Mouse (Mus musculus): ENCODE results near the gene Nhlh1. TPM values are rescaled to one million over a fixed set of nuclear protein-coding genes. Genes with fewer than 3 reads are reported as not detected.
A peak's percentile ranks its signal among the peaks of the same experiment; 100 is the strongest.

Gene Nhlh1
- polyA plus RNA-seq (2012; rRNA removed), result not detected in 2 replicates

DNA sequence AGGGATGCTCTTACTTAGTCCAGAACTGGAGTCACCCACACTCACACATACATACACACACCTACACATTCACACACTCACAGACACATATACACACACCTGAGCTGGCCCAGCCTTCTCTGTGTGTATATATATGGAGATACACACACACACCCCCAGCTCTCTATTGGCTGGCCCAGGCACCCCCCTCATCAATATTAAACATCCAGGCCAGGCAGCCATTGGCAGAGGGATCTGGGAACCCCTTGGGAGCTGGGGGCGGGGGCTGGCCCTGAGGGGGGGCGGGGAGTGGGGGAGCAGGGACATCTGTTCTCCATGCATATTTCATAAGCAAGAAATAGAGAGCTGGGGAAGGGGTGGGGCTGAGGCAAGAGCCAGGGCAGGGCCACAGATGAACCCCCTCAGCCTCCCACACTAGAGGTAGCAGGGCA, at the start of gene Nhlh1:
Gene Nhlh1, minus strand, starts transcription at position 83 of the 431 bp plus-strand sequence.
- Histone ChIP-seq H3K4me3 (ENCODE audit: insufficient read depth, low read depth, low read length) (no peak within 1 kb of the TSS), H3K27me3 (replicated peaks; ENCODE audit: control insufficient read depth, insufficient read depth, low read length) (0 out of 2 replicates have a peak, but pooled peaks cover 2% of the 10 kb centered on the region), H3K27ac (ENCODE audit: insufficient read depth, low read depth, low read length) (no peak within 1 kb of the TSS), H3K36me3 (ENCODE audit: control insufficient read depth, insufficient read depth, low read length) (no peaks in the 10 kb centered on the region), H3K4me1 (ENCODE audit: control insufficient read depth, insufficient read depth, low read length) (peaks cover 4% of the 10 kb centered on the region; the same call in 1 of the 2 replicates)
- WGBS, result 69% methylated on average over 2 of the region's 2 CpGs
- no peak for DNase-seq
- TF ChIP-seq CTCF (conservative IDR thresholded peaks at IDR 0.05; ENCODE audit: insufficient read depth, insufficient read length, low read depth, low read length) (no peak), POLR2A (IDR thresholded peaks at IDR 0.05; ENCODE audit: low read depth, low read length) (no peak)

- Histone ChIP-seq H3K36me3 (ENCODE audit: control insufficient read depth, insufficient read depth, low read length) (peaks cover 32% of the 10 kb centered on the region), H3K4me1 (ENCODE audit: control insufficient read depth, insufficient read depth, low read length) (no peaks in the 10 kb centered on the region; the same call in 1 of the 2 replicates), H3K27ac (ENCODE audit: insufficient read depth, low read depth, low read length) (no peak overlapping the region), H3K4me3 (ENCODE audit: insufficient read depth, low read depth, low read length) (no peak overlapping the region), H3K27me3 (replicated peaks; ENCODE audit: control insufficient read depth, insufficient read depth, low read length) (no peaks in the 10 kb centered on the region)
- TF ChIP-seq CTCF (conservative IDR thresholded peaks at IDR 0.05; ENCODE audit: insufficient read depth, insufficient read length, low read depth, low read length) (no peak), POLR2A (IDR thresholded peaks at IDR 0.05; ENCODE audit: low read depth, low read length) (no peak)
- WGBS, result 60% methylated on average over 11 of the region's 11 CpGs
- peak; percentile 23 for DNase-seq
Observed at GRCm38 (mm10) chr1:172105101-172105500, 47.7 kb upstream of the Nhlh1 start.

DNA sequence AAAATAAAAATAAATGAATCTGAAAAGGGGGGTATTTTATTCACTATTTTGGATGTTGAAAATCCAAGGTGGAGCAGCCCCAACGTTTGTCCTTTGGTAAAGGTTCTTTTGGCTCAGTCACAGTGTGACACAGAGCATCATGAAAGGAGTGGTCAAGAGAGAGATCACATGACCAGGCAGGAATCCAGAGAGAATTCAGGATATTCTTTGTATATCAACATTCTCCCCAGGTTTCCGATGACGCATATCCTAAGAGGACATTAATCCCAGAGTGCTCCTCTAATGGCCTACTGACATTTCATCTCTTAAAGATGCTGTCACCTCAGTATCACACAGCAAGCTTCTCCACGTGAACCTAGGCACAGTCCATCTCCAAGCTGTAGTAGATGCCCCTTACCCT, 46.2 kb upstream of the Nhlh1 start:
- DNase-seq, result no peak
- Histone ChIP-seq H3K4me3 (ENCODE audit: insufficient read depth, low read depth, low read length) (no peak overlapping the region), H3K36me3 (ENCODE audit: control insufficient read depth, insufficient read depth, low read length) (peaks cover 24% of the 10 kb centered on the region), H3K4me1 (ENCODE audit: control insufficient read depth, insufficient read depth, low read length) (no peaks in the 10 kb centered on the region; the same call in 1 of the 2 replicates), H3K27ac (ENCODE audit: insufficient read depth, low read depth, low read length) (no peak overlapping the region), H3K27me3 (replicated peaks; ENCODE audit: control insufficient read depth, insufficient read depth, low read length) (no peaks in the 10 kb centered on the region)
- TF ChIP-seq POLR2A (IDR thresholded peaks at IDR 0.05; ENCODE audit: low read depth, low read length) (no peak), CTCF (conservative IDR thresholded peaks at IDR 0.05; ENCODE audit: insufficient read depth, insufficient read length, low read depth, low read length) (no peak)
- 76% methylated on average over 4 of the region's 4 CpGs for WGBS

GRCm38 (mm10) chr1:172099325-172100033, 42.1 kb upstream of the Nhlh1 start:
- Histone ChIP-seq H3K27me3 (replicated peaks; ENCODE audit: control insufficient read depth, insufficient read depth, low read length) (no peaks in the 10 kb centered on the region), H3K4me3 (ENCODE audit: insufficient read depth, low read depth, low read length) (no peak overlapping the region), H3K36me3 (ENCODE audit: control insufficient read depth, insufficient read depth, low read length) (peaks cover 19% of the 10 kb centered on the region), H3K27ac (ENCODE audit: insufficient read depth, low read depth, low read length) (no peak overlapping the region), H3K4me1 (ENCODE audit: control insufficient read depth, insufficient read depth, low read length) (peaks cover 7% of the 10 kb centered on the region)
- TF ChIP-seq CTCF (conservative IDR thresholded peaks at IDR 0.05; ENCODE audit: insufficient read depth, insufficient read length, low read depth, low read length) (no peak), POLR2A (IDR thresholded peaks at IDR 0.05; ENCODE audit: low read depth, low read length) (no peak)
- 30% methylated on average over 6 of the region's 6 CpGs for WGBS
- peak; percentile 95 for DNase-seq

DNA sequence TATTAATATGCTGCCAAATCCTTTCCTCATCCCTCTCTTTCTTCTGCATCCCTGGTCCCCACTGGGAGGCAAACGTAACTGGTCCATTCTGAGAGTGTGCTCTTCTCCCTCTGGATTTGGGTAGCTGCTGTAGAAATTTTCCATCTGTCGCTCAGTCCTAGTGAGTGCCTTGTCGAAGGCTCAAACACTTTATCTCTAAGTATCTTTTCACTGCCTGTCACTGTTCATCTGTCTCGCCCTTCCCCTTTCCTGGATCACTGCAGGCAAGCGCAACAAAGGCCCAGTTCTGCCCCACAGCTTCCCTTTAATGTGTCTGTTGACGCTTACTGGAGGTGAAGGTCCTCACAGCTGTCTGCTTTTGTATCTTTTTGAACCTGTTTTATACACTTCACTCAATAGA, 37.8 kb upstream of the Nhlh1 start:
- peaks cover 16% of the 10 kb centered on the region for H3K4me1 ChIP-seq (ENCODE audit: control insufficient read depth, insufficient read depth, low read length)
- no peak overlapping the region for H3K4me3 ChIP-seq (ENCODE audit: insufficient read depth, low read depth, low read length)
- H3K27me3 ChIP-seq (replicated peaks; ENCODE audit: control insufficient read depth, insufficient read depth, low read length), result no peaks in the 10 kb centered on the region
- no peak for DNase-seq
- TF ChIP-seq POLR2A (IDR thresholded peaks at IDR 0.05; ENCODE audit: low read depth, low read length) (no peak), CTCF (conservative IDR thresholded peaks at IDR 0.05; ENCODE audit: insufficient read depth, insufficient read length, low read depth, low read length) (no peak)
- 39% methylated on average over 6 of the region's 6 CpGs for WGBS
- H3K27ac ChIP-seq (ENCODE audit: insufficient read depth, low read depth, low read length), result 0 out of 2 replicates have a peak overlapping the region, but pooled peaks have one; percentile 71
- peaks cover 14% of the 10 kb centered on the region for H3K36me3 ChIP-seq (ENCODE audit: control insufficient read depth, insufficient read depth, low read length)

DNA sequence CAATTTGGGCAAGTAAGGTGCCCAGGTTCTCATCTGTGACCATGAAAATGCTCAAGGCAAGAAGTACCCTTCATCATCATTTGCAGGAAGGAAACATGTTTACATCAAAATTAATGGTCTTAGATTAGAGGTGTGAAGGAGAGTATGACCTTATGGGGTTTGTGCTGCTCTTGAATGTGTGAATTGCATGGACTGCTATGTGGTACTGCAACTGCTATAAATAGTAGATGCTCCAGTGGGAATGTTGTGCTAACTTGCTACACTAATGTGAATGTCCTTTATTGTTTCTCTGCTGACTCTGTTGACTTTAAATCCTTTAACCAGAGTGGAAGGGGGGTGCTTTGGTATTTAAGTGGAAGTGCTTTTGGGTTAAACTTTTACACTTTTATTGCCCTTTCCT, 36.9 kb upstream of the Nhlh1 start:
- Histone ChIP-seq H3K27ac (ENCODE audit: insufficient read depth, low read depth, low read length) (peak overlapping the region; percentile 50), H3K4me3 (ENCODE audit: insufficient read depth, low read depth, low read length) (no peak overlapping the region), H3K4me1 (ENCODE audit: control insufficient read depth, insufficient read depth, low read length) (peaks cover 16% of the 10 kb centered on the region), H3K36me3 (ENCODE audit: control insufficient read depth, insufficient read depth, low read length) (peaks cover 18% of the 10 kb centered on the region), H3K27me3 (replicated peaks; ENCODE audit: control insufficient read depth, insufficient read depth, low read length) (no peaks in the 10 kb centered on the region)
- no peak for TF ChIP-seq CTCF (conservative IDR thresholded peaks at IDR 0.05; ENCODE audit: insufficient read depth, insufficient read length, low read depth, low read length)
- no peak for TF ChIP-seq POLR2A (IDR thresholded peaks at IDR 0.05; ENCODE audit: low read depth, low read length)
- DNase-seq, result peak; percentile 46

DNA sequence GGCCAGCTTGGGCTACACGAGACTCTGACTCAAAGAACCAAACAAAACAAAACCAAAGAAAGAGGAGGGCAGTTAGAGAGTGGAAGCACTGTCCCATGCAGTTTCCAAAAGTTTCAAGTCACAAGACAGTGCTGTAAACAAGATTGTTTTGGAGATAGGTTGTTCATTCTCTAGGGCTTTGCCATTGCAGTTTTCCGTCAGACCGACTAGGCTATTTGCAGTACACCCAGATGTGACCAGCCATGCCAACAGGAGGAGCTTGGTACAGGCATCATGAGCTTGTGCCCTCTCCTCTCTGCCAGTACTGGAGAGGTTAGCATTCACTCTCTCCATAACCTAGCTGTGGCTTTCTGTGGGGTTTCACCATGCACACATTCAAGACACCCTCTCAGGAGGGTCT, 36.1 kb upstream of the Nhlh1 start:
- no peak overlapping the region for H3K4me3 ChIP-seq (ENCODE audit: insufficient read depth, low read depth, low read length)
- H3K27me3 ChIP-seq (replicated peaks; ENCODE audit: control insufficient read depth, insufficient read depth, low read length), result no peaks in the 10 kb centered on the region
- H3K27ac ChIP-seq (ENCODE audit: insufficient read depth, low read depth, low read length), result peak overlapping the region; percentile 50
- peaks cover 16% of the 10 kb centered on the region for H3K4me1 ChIP-seq (ENCODE audit: control insufficient read depth, insufficient read depth, low read length)
- WGBS, result 34% methylated on average over 3 of the region's 3 CpGs
- peak; percentile 85 for DNase-seq
- TF ChIP-seq POLR2A (IDR thresholded peaks at IDR 0.05; ENCODE audit: low read depth, low read length) (no peak), CTCF (conservative IDR thresholded peaks at IDR 0.05; ENCODE audit: insufficient read depth, insufficient read length, low read depth, low read length) (no peak)
- peaks cover 18% of the 10 kb centered on the region for H3K36me3 ChIP-seq (ENCODE audit: control insufficient read depth, insufficient read depth, low read length)

Measured in kidney, adult 2 months (tissue).